Mouse (Mus musculus): ENCODE results near the gene Ebpl.
A peak's percentile ranks its signal among the peaks of the same experiment; 100 is the strongest.

Ebpl gene

GRCm38 (mm10) chr14:61327007-61327406 is 33.2 kb downstream of the Ebpl start:
- peak; percentile 28 for DNase-seq

- DNase-seq = no peak
These were observed 37.5 kb downstream of the Ebpl start for GRCm38 (mm10) chr14:61322740-61323139.

- DNase-seq = no peak
These were observed 39.0 kb downstream of the Ebpl start for GRCm38 (mm10) chr14:61321200-61321599.

GRCm38 (mm10) chr14:61320765-61321164 is 39.5 kb downstream of the Ebpl start:
- DNase-seq = no peak

- DNase-seq = peak; percentile 61
These were observed 43.4 kb downstream of the Ebpl start for GRCm38 (mm10) chr14:61316861-61317260.

GRCm38 (mm10) chr14:61310963-61311362 is 49.3 kb downstream of the Ebpl start:
- DNase-seq = no peak

- DNase-seq = no peak
These were observed 50.0 kb downstream of the Ebpl start for GRCm38 (mm10) chr14:61310036-61310772.

- no peak for DNase-seq
These were observed 50.6 kb downstream of the Ebpl start, which contains the start of gene Arl11 for GRCm38 (mm10) chr14:61309593-61309992. Arl11 (plus strand) TSS chr14:61309753.

GRCm38 (mm10) chr14:61303969-61304609 is 56.1 kb downstream of the Ebpl start:
- no peak for DNase-seq

GRCm38 (mm10) chr14:61302428-61302827 is 57.8 kb downstream of the Ebpl start:
- no peak for DNase-seq

GRCm38 (mm10) chr14:61301323-61301722 is 58.9 kb downstream of the Ebpl start:
- DNase-seq = no peak

GRCm38 (mm10) chr14:61299810-61300209 is 60.4 kb downstream of the Ebpl start:
- DNase-seq = no peak

- peak; percentile 61 for DNase-seq
These were observed 65.5 kb downstream of the Ebpl start for GRCm38 (mm10) chr14:61294738-61295079.

- DNase-seq = peak; percentile 62
These were observed 66.1 kb downstream of the Ebpl start for GRCm38 (mm10) chr14:61293884-61294737.

- DNase-seq = no peak
These were observed 69.6 kb downstream of the Ebpl start for GRCm38 (mm10) chr14:61290664-61291063.

- no peak for DNase-seq
These were observed 71.5 kb downstream of the Ebpl start for GRCm38 (mm10) chr14:61288606-61289286.

Measured in cerebellum, adult 8-10 months (tissue).